Mouse (Mus musculus) fibroblast of lung, adult 2 months (primary cell): ENCODE data around the gene Arrdc2.
A peak's percentile ranks its signal among the peaks of the same experiment; 100 is the strongest.

Experiments used
- DNase-seq: peaks from one replicate; pipeline ENCODE4 v3.0.0-alpha.2; 2011; ENCODE audit warnings: low read depth

The Arrdc2 gene

GRCm38 (mm10) chr8:70807304-70807703 lies 32.2 kb downstream of the Arrdc2 start:
- DNase-seq: no peak

GRCm38 (mm10) chr8:70806541-70806940 lies 33.0 kb downstream of the Arrdc2 start:
- no peak for DNase-seq

GRCm38 (mm10) chr8:70804481-70805206 lies 34.9 kb downstream of the Arrdc2 start, which contains the start of gene Mast3:
Gene Mast3 (minus strand): TSS chr8:70805054.
- DNase-seq: peak; percentile 49

GRCm38 (mm10) chr8:70803761-70804480 lies 35.6 kb downstream of the Arrdc2 start:
- DNase-seq: no peak

GRCm38 (mm10) chr8:70802786-70803510 lies 36.6 kb downstream of the Arrdc2 start:
- DNase-seq: no peak

- DNase-seq: no peak
These were observed 37.7 kb downstream of the Arrdc2 start for GRCm38 (mm10) chr8:70801830-70802229.

- DNase-seq: no peak
These were observed 38.4 kb downstream of the Arrdc2 start for GRCm38 (mm10) chr8:70801156-70801555.

GRCm38 (mm10) chr8:70800648-70801047 lies 38.9 kb downstream of the Arrdc2 start:
- DNase-seq: no peak

GRCm38 (mm10) chr8:70798281-70798680 lies 41.2 kb downstream of the Arrdc2 start:
- DNase-seq: no peak

- DNase-seq: peak; percentile 67
These were observed 42.1 kb downstream of the Arrdc2 start for GRCm38 (mm10) chr8:70797081-70798070.

GRCm38 (mm10) chr8:70796403-70797080 lies 43.0 kb downstream of the Arrdc2 start:
- no peak for DNase-seq

GRCm38 (mm10) chr8:70795370-70795769 lies 44.1 kb downstream of the Arrdc2 start:
- DNase-seq: no peak

GRCm38 (mm10) chr8:70794215-70794614 lies 45.3 kb downstream of the Arrdc2 start:
- DNase-seq: no peak

- no peak for DNase-seq
These were observed 46.8 kb downstream of the Arrdc2 start for GRCm38 (mm10) chr8:70792700-70793099.

- DNase-seq: peak; percentile 82
These were observed 47.4 kb downstream of the Arrdc2 start for GRCm38 (mm10) chr8:70791975-70792691.

- no peak for DNase-seq
These were observed 48.2 kb downstream of the Arrdc2 start for GRCm38 (mm10) chr8:70791294-70791701.

GRCm38 (mm10) chr8:70790846-70791245 lies 48.7 kb downstream of the Arrdc2 start:
- DNase-seq: no peak

- DNase-seq: no peak
These were observed 50.5 kb downstream of the Arrdc2 start for GRCm38 (mm10) chr8:70789046-70789445.

GRCm38 (mm10) chr8:70787941-70788667 lies 51.4 kb downstream of the Arrdc2 start:
- no peak for DNase-seq

- no peak for DNase-seq
These were observed 52.5 kb downstream of the Arrdc2 start for GRCm38 (mm10) chr8:70787051-70787445.
